Mouse (Mus musculus): Measurements from ENCODE around the gene Ptchd1. TPM values are rescaled to one million over a fixed set of nuclear protein-coding genes. Genes with fewer than 3 reads are reported as not detected.

Gene Ptchd1
- polyA plus RNA-seq (2017; shearing (Covaris generic)) = not detected

GRCm38 (mm10) chrX:155623701-155624281 lies at the start of gene Ptchd1:
Gene Ptchd1, minus strand, starts transcription at chrX:155623814.
- ATAC-seq = no peak

- ATAC-seq = no peak
Measured at GRCm38 (mm10) chrX:155657971-155658370, 34.4 kb upstream of the Ptchd1 start.

- ATAC-seq = no peak
Measured at GRCm38 (mm10) chrX:155645975-155646374, 22.4 kb upstream of the Ptchd1 start.

- no peak for ATAC-seq
Measured at GRCm38 (mm10) chrX:155643975-155644374, 20.4 kb upstream of the Ptchd1 start.

GRCm38 (mm10) chrX:155625671-155626196 lies 2.1 kb upstream of the Ptchd1 start:
- ATAC-seq = no peak

- no peak for ATAC-seq
Measured at GRCm38 (mm10) chrX:155624895-155625294, 1.3 kb upstream of the Ptchd1 start.

GRCm38 (mm10) chrX:155624341-155624841 lies 777 bp upstream of the Ptchd1 start, which contains the start of gene Gm15155:
Gene Gm15155, plus strand, starts transcription at chrX:155624741.
- no peak for ATAC-seq

- no peak for ATAC-seq
Measured at GRCm38 (mm10) chrX:155622961-155623599, 534 bp downstream of the Ptchd1 start.

- ATAC-seq = no peak
Measured at GRCm38 (mm10) chrX:155622527-155622926, 1.1 kb downstream of the Ptchd1 start.

GRCm38 (mm10) chrX:155601196-155601595 lies 22.4 kb downstream of the Ptchd1 start:
- no peak for ATAC-seq

GRCm38 (mm10) chrX:155596390-155596789 lies 27.2 kb downstream of the Ptchd1 start:
- ATAC-seq = no peak

- ATAC-seq = no peak
Measured at GRCm38 (mm10) chrX:155594685-155595084, 28.9 kb downstream of the Ptchd1 start.

GRCm38 (mm10) chrX:155592467-155592866 lies 31.1 kb downstream of the Ptchd1 start:
- ATAC-seq = no peak

- ATAC-seq = no peak
Measured at GRCm38 (mm10) chrX:155591490-155591889, 32.1 kb downstream of the Ptchd1 start.

- no peak for ATAC-seq
Measured at GRCm38 (mm10) chrX:155584586-155584985, 39.0 kb downstream of the Ptchd1 start.

- no peak for ATAC-seq
Measured at GRCm38 (mm10) chrX:155579791-155580190, 43.8 kb downstream of the Ptchd1 start.

- no peak for ATAC-seq
Measured at GRCm38 (mm10) chrX:155572396-155572795, 51.2 kb downstream of the Ptchd1 start.

GRCm38 (mm10) chrX:155543780-155544179 lies 79.8 kb downstream of the Ptchd1 start:
- no peak for ATAC-seq

Other genes with a start within 250 kb of the Ptchd1 start
- gene Gm15155, start 927 bp upstream of the Ptchd1 start, polyA plus RNA-seq (2017; shearing (Covaris generic)) = not detected